Mouse (Mus musculus): ENCODE results near the gene 9230102O04Rik. TPM values are rescaled to one million over a fixed set of nuclear protein-coding genes. Genes with fewer than 3 reads are reported as not detected.
A peak's percentile ranks its signal among the peaks of the same experiment; 100 is the strongest.

The 9230102O04Rik gene
- polyA plus RNA-seq, 1 experiment from 2014 or later: not detected

- peaks cover 63% of the 10 kb centered on the region for H3K27me3 ChIP-seq (ENCODE audit: control insufficient read depth, insufficient read depth, low read length)
- ATAC-seq (replicated peaks; ENCODE audit: low FRiP score) (peak; percentile 36), DNase-seq (ENCODE audit: low spot score) (no peak)
- H3K4me3 ChIP-seq (ENCODE audit: low read depth, low read length): no peak overlapping the region
- no peak overlapping the region for H3K9ac ChIP-seq (ENCODE audit: low read length)
- H3K4me2 ChIP-seq (ENCODE audit: low read depth, low read length, severe bottlenecking): no peak overlapping the region
- H3K27ac ChIP-seq (ENCODE audit: low read depth, low read length): no peak overlapping the region
- 0 out of 2 replicates have a peak, but pooled peaks cover 4% of the 10 kb centered on the region for H3K4me1 ChIP-seq (replicated peaks; ENCODE audit: control insufficient read depth, insufficient read depth, low read length)
- H3K36me3 ChIP-seq (ENCODE audit: control insufficient read depth, insufficient read depth, low read length): no peaks in the 10 kb centered on the region
- H3K9me3 ChIP-seq (ENCODE audit: control insufficient read depth, low read length): no peaks in the 10 kb centered on the region
- WGBS: 2% methylated on average over 8 of the region's 8 CpGs
These were observed 8.5 kb upstream of the 9230102O04Rik start for GRCm38 (mm10) chr2:9897846-9898245.

DNA sequence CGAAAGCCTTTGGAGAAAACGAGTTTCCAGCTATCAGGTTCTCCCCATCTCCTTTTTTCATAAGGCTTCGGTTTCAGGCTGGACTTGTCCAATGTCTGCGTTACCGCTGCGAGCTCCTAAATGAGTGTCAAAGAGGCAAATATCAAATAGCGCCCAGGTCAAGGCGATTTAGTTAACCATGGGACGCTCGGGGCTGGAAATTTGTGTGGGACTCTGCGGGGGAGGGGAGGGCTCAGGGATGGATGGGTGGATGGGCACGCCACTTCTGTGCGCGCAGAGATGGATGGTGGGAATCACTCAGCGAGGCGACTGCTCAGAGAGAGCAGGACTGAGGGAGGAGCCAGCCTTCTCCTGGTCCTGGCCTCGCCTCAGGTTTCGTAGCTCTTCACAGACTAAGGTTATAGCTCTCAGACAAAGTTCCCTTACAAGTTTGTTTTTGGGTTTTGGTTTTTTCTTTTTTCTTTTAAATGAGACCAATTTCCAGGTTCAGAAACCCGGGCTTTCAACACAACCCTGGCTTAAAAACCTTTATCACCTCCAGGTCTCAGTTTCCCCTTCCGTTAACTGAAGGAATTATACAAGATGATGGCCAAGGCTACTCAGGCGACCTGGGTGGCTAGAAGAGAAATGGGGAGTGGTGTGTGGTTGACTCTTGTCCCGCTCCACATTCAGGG is 6.9 kb upstream of the 9230102O04Rik start:
- H3K27me3 ChIP-seq (ENCODE audit: control insufficient read depth, insufficient read depth, low read length): peaks cover 71% of the 10 kb centered on the region
- no peak overlapping the region for H3K9ac ChIP-seq (ENCODE audit: low read length)
- H3K36me3 ChIP-seq (ENCODE audit: control insufficient read depth, insufficient read depth, low read length): no peaks in the 10 kb centered on the region
- no peak overlapping the region for H3K27ac ChIP-seq (ENCODE audit: low read depth, low read length)
- no peak for DNase-seq (ENCODE audit: low spot score)
- under 1% methylated on average over 22 of the region's 22 CpGs for WGBS
- ATAC-seq (replicated peaks; ENCODE audit: low FRiP score): no peak
- H3K4me2 ChIP-seq (ENCODE audit: low read depth, low read length, severe bottlenecking): 0 out of 2 replicates have a peak overlapping the region, but pooled peaks have one; percentile 11
- 0 out of 2 replicates have a peak, but pooled peaks cover 4% of the 10 kb centered on the region for H3K4me1 ChIP-seq (replicated peaks; ENCODE audit: control insufficient read depth, insufficient read depth, low read length)
- H3K9me3 ChIP-seq (ENCODE audit: control insufficient read depth, low read length): no peaks in the 10 kb centered on the region
- no peak overlapping the region for H3K4me3 ChIP-seq (ENCODE audit: low read depth, low read length)

DNA sequence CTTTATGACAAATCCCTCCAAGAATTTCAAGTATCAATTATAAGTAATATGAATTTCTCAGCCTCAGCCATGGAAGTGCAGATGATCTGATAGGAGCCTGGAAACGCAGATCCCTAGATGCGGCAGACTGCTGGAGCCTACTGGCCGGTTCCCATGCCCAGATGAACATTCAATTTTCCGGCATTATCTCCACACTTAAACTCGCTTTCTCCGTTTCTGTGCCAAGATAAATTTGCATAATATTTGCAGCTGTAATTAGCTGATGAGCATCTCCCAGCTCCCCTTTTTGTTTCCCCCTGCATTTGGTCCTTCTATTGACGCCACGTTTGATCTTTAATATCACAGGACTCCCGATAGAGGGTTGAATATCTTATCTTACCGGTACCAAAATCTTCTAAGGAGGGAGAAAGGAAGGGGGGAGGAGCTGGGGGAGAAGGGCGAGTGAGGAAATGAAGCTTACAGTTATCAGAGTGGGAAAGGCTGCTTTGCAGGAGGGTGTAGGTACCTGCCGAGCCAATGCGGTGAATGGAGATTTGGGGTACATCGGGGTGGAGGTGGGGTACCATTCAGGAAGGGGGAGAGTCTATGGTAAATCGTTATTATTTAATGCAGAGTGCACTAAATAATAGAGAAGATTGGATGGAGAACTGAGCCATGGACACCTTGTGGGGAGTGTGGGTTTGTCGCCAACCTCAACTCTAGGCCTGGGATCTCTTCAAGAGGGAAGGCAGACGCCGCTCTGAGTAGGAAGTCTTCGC is 5.7 kb upstream of the 9230102O04Rik start:
- Histone ChIP-seq H3K4me3 (ENCODE audit: low read depth, low read length) (no peak overlapping the region), H3K4me1 (replicated peaks; ENCODE audit: control insufficient read depth, insufficient read depth, low read length) (0 out of 2 replicates have a peak, but pooled peaks cover 4% of the 10 kb centered on the region), H3K27ac (ENCODE audit: low read depth, low read length) (no peak overlapping the region), H3K4me2 (ENCODE audit: low read depth, low read length, severe bottlenecking) (no peak overlapping the region), H3K36me3 (ENCODE audit: control insufficient read depth, insufficient read depth, low read length) (no peaks in the 10 kb centered on the region), H3K9ac (ENCODE audit: low read length) (no peak overlapping the region), H3K27me3 (ENCODE audit: control insufficient read depth, insufficient read depth, low read length) (peaks cover 84% of the 10 kb centered on the region), H3K9me3 (ENCODE audit: control insufficient read depth, low read length) (no peaks in the 10 kb centered on the region)
- ATAC-seq (replicated peaks; ENCODE audit: low FRiP score): no peak
- no peak for DNase-seq (ENCODE audit: low spot score)
- WGBS: under 1% methylated on average over 19 of the region's 19 CpGs

GRCm38 (mm10) chr2:9893272-9893953 is 4.1 kb upstream of the 9230102O04Rik start:
- Histone ChIP-seq H3K4me3 (ENCODE audit: low read depth, low read length) (no peak overlapping the region), H3K27ac (ENCODE audit: low read depth, low read length) (no peak overlapping the region), H3K9me3 (ENCODE audit: control insufficient read depth, low read length) (no peaks in the 10 kb centered on the region), H3K36me3 (ENCODE audit: control insufficient read depth, insufficient read depth, low read length) (no peaks in the 10 kb centered on the region), H3K9ac (ENCODE audit: low read length) (no peak overlapping the region), H3K4me2 (ENCODE audit: low read depth, low read length, severe bottlenecking) (no peak overlapping the region), H3K27me3 (ENCODE audit: control insufficient read depth, insufficient read depth, low read length) (peaks cover 90% of the 10 kb centered on the region), H3K4me1 (replicated peaks; ENCODE audit: control insufficient read depth, insufficient read depth, low read length) (peaks cover 10% of the 10 kb centered on the region)
- ATAC-seq (replicated peaks; ENCODE audit: low FRiP score) (peak; percentile 38), DNase-seq (ENCODE audit: low spot score) (peak; percentile 67)
- WGBS: 0% methylated on average over 6 of the region's 6 CpGs

DNA sequence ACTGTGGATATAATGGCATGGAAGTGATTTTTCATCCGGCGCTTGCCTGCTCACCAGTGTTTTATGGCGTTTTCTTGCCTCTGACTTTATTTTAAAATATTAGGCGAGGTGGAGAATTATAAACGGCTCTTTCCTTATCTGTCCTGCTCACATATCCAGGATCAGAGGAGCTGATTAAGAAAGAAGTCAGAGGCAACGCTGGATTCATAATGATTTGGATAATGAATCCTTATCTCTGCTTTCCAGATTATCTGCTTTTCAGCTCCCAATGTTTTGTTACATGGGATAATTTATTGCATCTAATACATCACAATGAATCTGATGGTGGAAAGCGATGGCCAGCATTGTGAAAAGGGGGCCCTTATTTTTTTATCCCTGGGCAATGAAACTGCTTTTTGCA is 3.2 kb upstream of the 9230102O04Rik start:
- Histone ChIP-seq H3K9ac (ENCODE audit: low read length) (no peak overlapping the region), H3K9me3 (ENCODE audit: control insufficient read depth, low read length) (no peaks in the 10 kb centered on the region), H3K27ac (ENCODE audit: low read depth, low read length) (no peak overlapping the region), H3K4me1 (replicated peaks; ENCODE audit: control insufficient read depth, insufficient read depth, low read length) (peaks cover 10% of the 10 kb centered on the region), H3K27me3 (ENCODE audit: control insufficient read depth, insufficient read depth, low read length) (peaks cover 91% of the 10 kb centered on the region), H3K4me2 (ENCODE audit: low read depth, low read length, severe bottlenecking) (no peak overlapping the region), H3K36me3 (ENCODE audit: control insufficient read depth, insufficient read depth, low read length) (no peaks in the 10 kb centered on the region), H3K4me3 (ENCODE audit: low read depth, low read length) (no peak overlapping the region)
- DNase-seq (ENCODE audit: low spot score): no peak
- no peak for ATAC-seq (replicated peaks; ENCODE audit: low FRiP score)
- 3% methylated on average over 7 of the region's 7 CpGs for WGBS

GRCm38 (mm10) chr2:9890906-9891305 is 1.6 kb upstream of the 9230102O04Rik start:
- Histone ChIP-seq H3K9ac (ENCODE audit: low read length) (no peak overlapping the region), H3K27me3 (ENCODE audit: control insufficient read depth, insufficient read depth, low read length) (peaks cover 91% of the 10 kb centered on the region), H3K4me2 (ENCODE audit: low read depth, low read length, severe bottlenecking) (no peak overlapping the region), H3K4me1 (replicated peaks; ENCODE audit: control insufficient read depth, insufficient read depth, low read length) (peaks cover 7% of the 10 kb centered on the region), H3K4me3 (ENCODE audit: low read depth, low read length) (no peak overlapping the region), H3K36me3 (ENCODE audit: control insufficient read depth, insufficient read depth, low read length) (no peaks in the 10 kb centered on the region), H3K9me3 (ENCODE audit: control insufficient read depth, low read length) (no peaks in the 10 kb centered on the region), H3K27ac (ENCODE audit: low read depth, low read length) (no peak overlapping the region)
- ATAC-seq (replicated peaks; ENCODE audit: low FRiP score) (no peak), DNase-seq (ENCODE audit: low spot score) (peak; percentile 30)
- WGBS: under 1% methylated on average over 5 of the region's 5 CpGs

DNA sequence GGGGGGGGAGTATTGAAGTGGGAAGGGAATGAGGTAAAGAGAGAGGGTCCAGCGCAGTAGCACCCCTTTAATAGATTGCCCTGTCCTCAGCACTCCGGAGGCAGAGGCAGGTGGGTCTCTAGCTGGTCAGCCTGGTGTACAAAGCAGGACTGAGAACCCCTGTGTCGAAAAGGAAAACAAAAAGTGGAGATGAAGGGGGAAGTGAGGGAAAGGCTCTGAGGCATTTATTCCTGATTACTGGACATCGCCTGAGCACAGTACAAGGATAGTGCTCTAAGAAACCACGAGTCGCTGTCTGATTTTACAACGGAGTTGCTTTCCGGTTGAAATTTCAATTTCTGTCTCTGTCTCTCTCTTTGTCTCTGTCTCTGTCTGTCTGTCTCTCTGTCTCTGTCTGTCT is 911 bp upstream of the 9230102O04Rik start:
- H3K27ac ChIP-seq (ENCODE audit: low read depth, low read length): no peak overlapping the region
- DNase-seq (ENCODE audit: low spot score) (no peak), ATAC-seq (replicated peaks; ENCODE audit: low FRiP score) (no peak)
- WGBS: 8% methylated on average over 8 of the region's 8 CpGs
- no peaks in the 10 kb centered on the region for H3K9me3 ChIP-seq (ENCODE audit: control insufficient read depth, low read length)
- no peak overlapping the region for H3K9ac ChIP-seq (ENCODE audit: low read length)
- H3K36me3 ChIP-seq (ENCODE audit: control insufficient read depth, insufficient read depth, low read length): no peaks in the 10 kb centered on the region
- peaks cover 91% of the 10 kb centered on the region for H3K27me3 ChIP-seq (ENCODE audit: control insufficient read depth, insufficient read depth, low read length)
- no peak overlapping the region for H3K4me3 ChIP-seq (ENCODE audit: low read depth, low read length)
- H3K4me1 ChIP-seq (replicated peaks; ENCODE audit: control insufficient read depth, insufficient read depth, low read length): peaks cover 6% of the 10 kb centered on the region
- no peak overlapping the region for H3K4me2 ChIP-seq (ENCODE audit: low read depth, low read length, severe bottlenecking)

DNA sequence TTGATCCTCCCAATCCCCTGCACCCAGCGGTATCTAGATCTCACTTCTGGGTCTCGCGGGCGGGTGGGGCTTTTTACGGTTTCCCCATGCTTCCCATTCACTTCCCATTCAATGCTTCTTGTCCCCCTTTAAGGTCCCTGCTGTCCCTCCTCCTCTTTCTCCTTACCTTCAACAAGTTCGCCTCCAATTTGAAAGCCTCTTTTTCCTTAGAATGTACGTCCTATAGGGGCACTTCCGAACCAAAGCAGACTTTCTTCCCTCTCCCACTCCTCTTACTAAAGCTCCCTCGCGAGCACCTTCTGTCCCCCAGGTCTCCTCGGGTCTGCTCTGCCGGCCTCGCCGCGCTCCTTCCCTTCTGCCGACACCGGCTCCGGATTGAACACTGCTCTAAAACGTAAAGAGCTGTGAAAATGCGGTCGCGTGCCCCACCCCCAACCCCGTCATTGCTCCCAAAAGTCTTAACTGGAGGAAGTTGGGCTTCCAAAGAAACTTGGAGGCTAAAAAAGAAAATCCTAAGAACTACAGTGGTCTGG is 377 bp upstream of the 9230102O04Rik start, which contains the start of gene Gata3:
Gata3 (minus strand) TSS at position 384 of the 533 bp plus-strand sequence.
- Histone ChIP-seq H3K9me3 (ENCODE audit: control insufficient read depth, low read length) (no peaks in the 10 kb centered on the region), H3K4me1 (replicated peaks; ENCODE audit: control insufficient read depth, insufficient read depth, low read length) (peaks cover 6% of the 10 kb centered on the region), H3K27me3 (ENCODE audit: control insufficient read depth, insufficient read depth, low read length) (peaks cover 91% of the 10 kb centered on the region), H3K4me3 (ENCODE audit: low read depth, low read length) (no peak within 1 kb of the TSS), H3K4me2 (ENCODE audit: low read depth, low read length, severe bottlenecking) (peak within 1 kb of the TSS; percentile 31), H3K36me3 (ENCODE audit: control insufficient read depth, insufficient read depth, low read length) (no peaks in the 10 kb centered on the region), H3K9ac (ENCODE audit: low read length) (no peak within 1 kb of the TSS), H3K27ac (ENCODE audit: low read depth, low read length) (no peak within 1 kb of the TSS)
- DNase-seq (ENCODE audit: low spot score): peak; percentile 53
- WGBS: under 1% methylated on average over 23 of the region's 23 CpGs
- ATAC-seq (replicated peaks; ENCODE audit: low FRiP score): no peak; the same call in 1 of the 2 replicates

Measured in forebrain, embryonic 11.5 days (tissue).